Mouse (Mus musculus): ENCODE data around the gene Cxcl10. TPM values are rescaled to one million over a fixed set of nuclear protein-coding genes. Genes with fewer than 3 reads are reported as not detected.

Gene Cxcl10
- polyA plus RNA-seq, 1 experiment from 2014 or later, result 0.94 TPM

DNA sequence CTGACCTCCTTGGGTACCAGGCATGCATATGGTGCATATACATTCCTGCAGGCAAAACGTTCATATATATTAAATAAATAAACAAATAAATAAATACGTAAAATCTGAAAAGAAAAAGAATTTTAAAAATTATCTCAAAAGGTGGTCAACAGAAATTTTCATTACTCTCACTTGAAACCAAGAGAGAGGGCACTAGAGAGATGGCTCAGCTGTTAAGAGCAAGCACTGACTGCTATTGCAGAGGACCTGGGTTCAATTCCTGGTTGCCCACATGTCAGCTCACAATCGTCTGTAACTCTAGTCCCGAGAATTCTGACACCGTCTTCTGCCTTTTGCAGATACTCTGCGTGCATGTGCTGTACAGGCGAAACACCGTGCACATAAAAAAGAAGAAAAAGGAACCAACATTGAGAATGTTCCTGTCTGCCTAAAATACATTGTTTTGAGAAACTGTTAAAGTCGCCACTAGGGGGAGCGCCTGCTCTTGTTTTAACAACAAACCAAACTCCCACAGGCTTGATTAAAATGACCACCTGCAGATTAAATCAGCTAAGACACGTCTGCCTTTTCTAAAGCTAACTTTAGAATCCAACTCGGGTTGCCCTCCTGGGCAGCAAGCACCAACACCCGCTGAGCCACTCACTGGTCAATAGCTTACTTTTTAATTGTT is 36.5 kb downstream of the Cxcl10 start:
- Histone ChIP-seq H3K4me3 (no peak overlapping the region), H3K27me3 (no peaks in the 10 kb centered on the region), H3K27ac (no peak overlapping the region), H3K36me3 (no peaks in the 10 kb centered on the region; the same call in 1 of the 2 replicates), H3K4me2 (replicated peaks) (0 out of 2 replicates have a peak overlapping the region, but pooled peaks have one; percentile 15), H3K9ac (no peak overlapping the region), H3K9me3 (no peaks in the 10 kb centered on the region), H3K4me1 (peaks cover 17% of the 10 kb centered on the region)
- no peak for ATAC-seq (ENCODE audit: low FRiP score, low read depth)
- 13% methylated on average over 13 of the region's 13 CpGs for WGBS

DNA sequence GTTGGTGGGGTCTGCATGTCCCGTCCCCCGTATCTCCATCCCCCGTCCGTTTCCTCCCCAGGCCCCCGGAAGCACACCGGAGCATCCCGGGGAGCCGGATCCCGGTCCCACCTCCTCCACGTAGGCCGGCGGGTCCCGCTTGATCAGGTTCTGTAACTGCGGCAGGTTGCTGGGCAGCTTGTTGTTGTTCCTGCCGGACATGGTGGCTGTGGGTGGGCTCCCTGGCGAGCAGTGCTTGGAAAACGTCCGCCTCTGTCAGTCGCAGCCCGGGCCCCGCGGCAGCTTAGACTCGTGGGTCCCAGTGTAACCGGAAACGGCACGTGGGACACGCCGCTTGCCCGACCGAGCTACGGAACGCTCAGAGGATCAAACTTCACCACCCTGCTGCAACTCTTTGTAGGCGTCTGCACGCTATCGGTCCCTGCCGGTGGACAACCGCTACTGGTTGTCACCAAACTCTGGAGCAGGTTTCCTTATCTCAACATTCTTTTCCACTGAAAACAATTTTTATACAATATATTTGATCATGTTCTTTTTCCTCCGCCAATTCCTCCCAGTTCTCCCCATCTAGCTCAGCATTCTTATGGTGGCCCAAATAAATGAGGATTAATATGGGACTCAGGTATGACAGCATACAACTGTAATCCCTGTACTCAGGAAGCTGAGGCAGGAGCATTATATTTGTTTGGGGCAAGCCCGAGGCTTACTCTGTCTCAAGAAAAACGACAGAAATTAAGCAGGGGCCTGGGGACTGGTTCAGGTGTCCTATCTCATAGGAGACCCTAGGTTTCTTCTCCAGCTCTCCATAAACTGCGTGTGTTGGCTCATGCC is 38.8 kb downstream of the Cxcl10 start, which contains the start of gene Sdad1:
TSS of gene Sdad1 (minus strand) at position 799 of the 831 bp plus-strand sequence.
- Histone ChIP-seq H3K4me1 (peaks cover 17% of the 10 kb centered on the region), H3K4me2 (replicated peaks) (peak within 1 kb of the TSS; percentile 78), H3K4me3 (peak within 1 kb of the TSS; percentile 81), H3K9ac (peak within 1 kb of the TSS; percentile 77), H3K9me3 (no peaks in the 10 kb centered on the region), H3K27me3 (no peaks in the 10 kb centered on the region), H3K27ac (0 out of 2 replicates have a peak within 1 kb of the TSS, but pooled peaks have one; percentile 18), H3K36me3 (peaks cover 21% of the 10 kb centered on the region)
- WGBS, result 2% methylated on average over 41 of the region's 41 CpGs
- ATAC-seq (ENCODE audit: low FRiP score, low read depth), result peak; percentile 94

DNA sequence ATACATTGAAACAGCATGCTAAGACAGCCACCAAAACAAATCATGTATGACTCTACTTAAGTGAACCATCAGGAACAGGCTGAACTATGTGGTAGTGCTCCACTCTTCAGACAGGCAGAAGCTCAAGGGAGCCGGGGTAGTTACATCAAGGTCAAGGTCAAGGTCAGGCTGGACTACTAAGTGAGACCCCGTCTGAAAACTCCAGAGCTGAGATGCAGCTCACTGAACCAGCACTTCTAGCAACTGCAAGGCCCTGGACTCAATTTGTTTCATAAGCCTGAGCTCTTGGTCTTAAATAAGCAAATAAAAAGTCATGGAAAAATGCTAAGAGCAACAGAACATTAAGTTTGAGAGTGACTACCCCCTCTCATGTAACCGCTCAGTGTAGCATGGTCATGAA is 44.4 kb downstream of the Cxcl10 start:
- Histone ChIP-seq H3K27ac (no peak overlapping the region), H3K9ac (no peak overlapping the region), H3K4me3 (no peak overlapping the region), H3K9me3 (no peaks in the 10 kb centered on the region), H3K27me3 (no peaks in the 10 kb centered on the region), H3K4me2 (replicated peaks) (no peak overlapping the region), H3K36me3 (peaks cover 76% of the 10 kb centered on the region), H3K4me1 (peaks cover 12% of the 10 kb centered on the region)
- 85% methylated on average over 3 of the region's 3 CpGs for WGBS
- no peak for ATAC-seq (ENCODE audit: low FRiP score, low read depth)

DNA sequence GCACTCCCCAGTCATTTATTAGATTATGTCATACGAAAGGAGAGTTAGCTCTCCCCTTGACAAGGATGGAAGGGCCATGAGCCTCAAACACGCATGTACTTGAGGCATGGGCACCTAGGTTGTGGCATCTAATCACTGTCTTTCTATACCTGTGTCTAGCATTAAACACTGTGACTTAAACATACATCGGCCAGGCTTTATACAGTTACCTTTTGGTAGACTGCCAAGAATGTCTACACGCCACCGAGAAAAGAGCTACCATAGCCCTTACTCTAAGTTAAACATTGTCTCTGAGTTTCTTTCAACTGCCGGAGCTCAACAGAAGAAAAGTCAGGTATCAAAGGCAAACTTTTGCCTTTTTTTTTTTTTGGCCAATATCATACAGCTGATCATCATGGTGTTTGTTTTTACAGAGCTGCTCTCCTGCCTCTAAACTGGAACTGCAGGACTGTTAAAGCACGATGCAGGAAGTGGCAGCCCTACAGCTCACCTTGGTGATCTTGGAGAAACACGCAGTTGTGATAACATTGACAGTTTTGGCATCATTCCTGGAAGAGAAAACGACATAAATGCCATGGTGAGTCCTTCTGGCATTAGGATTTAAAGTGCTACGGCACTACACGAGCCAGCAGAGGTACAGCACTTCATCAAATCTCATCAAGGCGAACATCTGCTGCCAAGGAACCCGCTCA is 46.4 kb downstream of the Cxcl10 start:
- no peak for ATAC-seq (ENCODE audit: low FRiP score, low read depth)
- Histone ChIP-seq H3K4me3 (no peak overlapping the region), H3K27me3 (no peaks in the 10 kb centered on the region), H3K9me3 (no peaks in the 10 kb centered on the region), H3K4me2 (replicated peaks) (no peak overlapping the region), H3K27ac (no peak overlapping the region), H3K36me3 (peaks cover 93% of the 10 kb centered on the region), H3K9ac (no peak overlapping the region), H3K4me1 (no peaks in the 10 kb centered on the region)
- 91% methylated on average over 13 of the region's 13 CpGs for WGBS

Other genes starting within 250 kb of the Cxcl10 start
- gene Uso1, start 211.0 kb downstream of the Cxcl10 start, polyA plus RNA-seq (2015; fragmentation: Nextera tagmentation; extraction: Ambion mirVana), result 50.1 and 53.2 TPM in 2 replicates
- gene U90926, start 133.5 kb downstream of the Cxcl10 start, polyA plus RNA-seq (2015; fragmentation: Nextera tagmentation; extraction: Ambion mirVana), result 0.39 TPM in 1 of 2 replicates, not detected in the other
- 0.06 and 0.13 TPM in 2 replicates for gene Ppef2, start 92.6 kb downstream of the Cxcl10 start, polyA plus RNA-seq (2015; fragmentation: Nextera tagmentation; extraction: Ambion mirVana)
- gene Naaa, start 70.7 kb downstream of the Cxcl10 start, polyA plus RNA-seq (2015; fragmentation: Nextera tagmentation; extraction: Ambion mirVana), result 11.6 and 12.3 TPM in 2 replicates
- 46.5 and 48.4 TPM in 2 replicates for gene Sdad1, start 38.4 kb downstream of the Cxcl10 start, polyA plus RNA-seq (2015; fragmentation: Nextera tagmentation; extraction: Ambion mirVana)
- 0.49 and 0.76 TPM in 2 replicates for gene Cxcl9, start 20.8 kb downstream of the Cxcl10 start, polyA plus RNA-seq (2015; fragmentation: Nextera tagmentation; extraction: Ambion mirVana)
- gene Art3, start 17.1 kb downstream of the Cxcl10 start, polyA plus RNA-seq (2015; fragmentation: Nextera tagmentation; extraction: Ambion mirVana), result 5.2 and 5.5 TPM in 2 replicates
- gene Nup54, start 86.3 kb upstream of the Cxcl10 start, polyA plus RNA-seq (2015; fragmentation: Nextera tagmentation; extraction: Ambion mirVana), result 55.2 and 60.2 TPM in 2 replicates
- gene Scarb2, start 157.9 kb upstream of the Cxcl10 start, polyA plus RNA-seq (2015; fragmentation: Nextera tagmentation; extraction: Ambion mirVana), result 11.5 and 12.2 TPM in 2 replicates
- not detected in 2 replicates for gene Fam47e, start 206.2 kb upstream of the Cxcl10 start, polyA plus RNA-seq (2015; fragmentation: Nextera tagmentation; extraction: Ambion mirVana)